Mouse (Mus musculus) neural tube, embryonic 11.5 days (tissue): ENCODE data around the gene Mapk8. TPM values are rescaled to one million over a fixed set of nuclear protein-coding genes. Genes with fewer than 3 reads are reported as not detected.

ENCODE experiments used
- ATAC-seq: fragments of 200-750 bp; cut with Nextera tagmentation; 2 replicates; pipeline ENCODE4 v1.8.0; 2017; ENCODE audit warnings: moderate number of reproducible peaks, mild to moderate bottlenecking, moderate TSS enrichment, moderate library complexity; ENCODE audit not compliant: insufficient read depth, low FRiP score, low TSS enrichment
- DNase-seq: peaks from one replicate; pipeline ENCODE4 v3.0.0-alpha.2; 2015; ENCODE audit warnings: low spot score
- H3K27ac ChIP-seq: fragments of 300-500 bp; sonication (generic); 2 replicates; pipeline ENCODE4 v1.5.1; 2014; ENCODE audit warnings: low read depth, mild to moderate bottlenecking, low read length
- H3K27me3 ChIP-seq: fragments of 300-500 bp; sonication (generic); 2 replicates; pipeline ENCODE4 v1.6.1; 2014; ENCODE audit warnings: mild to moderate bottlenecking, low read length, mixed read lengths; ENCODE audit not compliant: control insufficient read depth, insufficient read depth
- H3K36me3 ChIP-seq: fragments of 300-500 bp; sonication (generic); 2 replicates; pipeline ENCODE4 v1.6.1; 2014; ENCODE audit warnings: mild to moderate bottlenecking, low read length, moderate library complexity, mixed read lengths; ENCODE audit not compliant: control insufficient read depth, insufficient read depth
- H3K4me1 ChIP-seq: fragments of 300-500 bp; sonication (generic); 2 replicates; pipeline ENCODE4 v1.6.1; 2014; ENCODE audit warnings: low read length, mixed read lengths; ENCODE audit not compliant: control insufficient read depth, insufficient read depth
- H3K4me2 ChIP-seq: fragments of 300-500 bp; sonication (generic); 2 replicates; pipeline ENCODE4 v1.6.1; 2014; ENCODE audit warnings: low read depth, mild to moderate bottlenecking, moderate library complexity
- H3K4me3 ChIP-seq: fragments of 300-500 bp; sonication (generic); 2 replicates; pipeline ENCODE4 v1.5.1; 2014; ENCODE audit warnings: low read depth, low read length
- H3K9ac ChIP-seq: fragments of 300-500 bp; sonication (generic); 2 replicates; pipeline ENCODE4 v1.6.1; 2014; ENCODE audit warnings: mild to moderate bottlenecking, low read length
- H3K9me3 ChIP-seq: fragments of 300-500 bp; sonication (generic); 2 replicates; pipeline ENCODE4 v1.6.1; 2016; ENCODE audit warnings: low read length; ENCODE audit not compliant: control insufficient read depth
- WGBS: fragments of 180-500 bp; shearing (Covaris S2); extraction: QIAGEN DNeasy Blood & Tissue Kit; methylation state at CpG from one replicate; pipeline ENCODE4 v1.1.7; 2014; 5-methylcytosine and 5-hydroxymethylcytosine counted together
- polyA plus RNA-seq: library from polyadenylated mRNA; unstranded; fragments of >200 nt; fragmentation: Nextera tagmentation; extraction: Ambion mirVana; gene quantifications from 2 replicates; pipeline ENCODE4 v1.2.1, GENCODE M21; 2014

The Mapk8 gene
- polyA plus RNA-seq, 1 experiment from 2014 or later = 28.1 TPM

DNA sequence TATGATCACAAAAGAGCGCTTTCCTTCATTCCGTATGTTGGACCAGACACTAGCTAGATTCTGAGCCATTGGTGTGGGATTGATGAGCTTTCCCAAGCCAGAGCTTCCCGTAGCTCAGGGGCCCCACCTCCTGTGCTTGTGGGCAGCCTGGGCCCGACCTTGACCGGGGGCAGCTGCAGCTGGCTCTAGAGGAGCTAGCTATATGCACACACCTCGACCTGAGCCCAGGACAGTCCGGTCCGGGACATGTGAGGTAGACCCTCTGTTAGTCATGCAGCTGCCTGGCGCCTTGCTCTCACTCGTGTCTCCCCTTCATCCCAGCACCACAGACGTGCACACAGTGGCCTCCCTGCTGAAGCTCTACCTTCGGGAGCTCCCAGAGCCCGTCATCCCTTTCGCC, 84.8 kb downstream of the Mapk8 start:
- no peak for ATAC-seq
- H3K27ac ChIP-seq = 0 out of 2 replicates have a peak overlapping the region, but pooled peaks have one; percentile 8
- WGBS = 73% methylated on average over 14 of the region's 14 CpGs
- H3K4me1 ChIP-seq = peaks cover 8% of the 10 kb centered on the region
- H3K4me3 ChIP-seq = no peak overlapping the region
- H3K4me2 ChIP-seq = no peak overlapping the region
- no peaks in the 10 kb centered on the region for H3K36me3 ChIP-seq
- no peak overlapping the region for H3K9ac ChIP-seq
- no peaks in the 10 kb centered on the region for H3K27me3 ChIP-seq
- H3K9me3 ChIP-seq = no peaks in the 10 kb centered on the region
- no peak for DNase-seq

GRCm38 (mm10) chr14:33361546-33361945, 85.4 kb downstream of the Mapk8 start:
- H3K4me2 ChIP-seq = no peak overlapping the region
- H3K4me3 ChIP-seq = no peak overlapping the region
- H3K36me3 ChIP-seq = no peaks in the 10 kb centered on the region
- H3K9ac ChIP-seq = no peak overlapping the region
- H3K27me3 ChIP-seq = no peaks in the 10 kb centered on the region
- 66% methylated on average over 3 of the region's 4 CpGs for WGBS
- H3K9me3 ChIP-seq = no peaks in the 10 kb centered on the region
- no peak overlapping the region for H3K27ac ChIP-seq
- ATAC-seq = no peak
- DNase-seq = no peak
- peaks cover 8% of the 10 kb centered on the region for H3K4me1 ChIP-seq

DNA sequence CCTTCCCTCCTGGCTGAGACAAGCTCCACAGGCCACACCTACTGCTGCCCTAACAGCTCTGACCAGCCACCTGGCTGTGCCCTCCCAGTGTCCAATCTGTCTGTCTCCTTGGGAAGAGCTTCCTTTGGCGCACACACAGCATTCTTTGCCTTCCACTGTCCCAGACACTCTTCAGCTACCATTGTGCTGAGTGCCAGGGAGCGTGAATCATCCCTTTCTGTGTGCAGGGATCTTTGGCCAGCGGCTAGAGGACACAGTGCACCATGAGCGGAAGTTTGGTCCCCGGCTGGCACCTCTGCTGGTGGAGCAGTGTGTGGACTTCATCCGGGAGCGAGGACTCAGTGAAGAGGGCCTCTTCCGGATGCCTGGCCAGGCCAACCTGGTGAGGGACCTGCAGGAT, 88.1 kb downstream of the Mapk8 start:
- peaks cover 8% of the 10 kb centered on the region for H3K4me1 ChIP-seq
- H3K9ac ChIP-seq = no peak overlapping the region
- no peak for ATAC-seq
- no peaks in the 10 kb centered on the region for H3K36me3 ChIP-seq
- no peaks in the 10 kb centered on the region for H3K27me3 ChIP-seq
- no peak for DNase-seq
- H3K9me3 ChIP-seq = no peaks in the 10 kb centered on the region
- no peak overlapping the region for H3K4me2 ChIP-seq
- 86% methylated on average over 8 of the region's 8 CpGs for WGBS
- H3K4me3 ChIP-seq = no peak overlapping the region
- H3K27ac ChIP-seq = no peak overlapping the region

DNA sequence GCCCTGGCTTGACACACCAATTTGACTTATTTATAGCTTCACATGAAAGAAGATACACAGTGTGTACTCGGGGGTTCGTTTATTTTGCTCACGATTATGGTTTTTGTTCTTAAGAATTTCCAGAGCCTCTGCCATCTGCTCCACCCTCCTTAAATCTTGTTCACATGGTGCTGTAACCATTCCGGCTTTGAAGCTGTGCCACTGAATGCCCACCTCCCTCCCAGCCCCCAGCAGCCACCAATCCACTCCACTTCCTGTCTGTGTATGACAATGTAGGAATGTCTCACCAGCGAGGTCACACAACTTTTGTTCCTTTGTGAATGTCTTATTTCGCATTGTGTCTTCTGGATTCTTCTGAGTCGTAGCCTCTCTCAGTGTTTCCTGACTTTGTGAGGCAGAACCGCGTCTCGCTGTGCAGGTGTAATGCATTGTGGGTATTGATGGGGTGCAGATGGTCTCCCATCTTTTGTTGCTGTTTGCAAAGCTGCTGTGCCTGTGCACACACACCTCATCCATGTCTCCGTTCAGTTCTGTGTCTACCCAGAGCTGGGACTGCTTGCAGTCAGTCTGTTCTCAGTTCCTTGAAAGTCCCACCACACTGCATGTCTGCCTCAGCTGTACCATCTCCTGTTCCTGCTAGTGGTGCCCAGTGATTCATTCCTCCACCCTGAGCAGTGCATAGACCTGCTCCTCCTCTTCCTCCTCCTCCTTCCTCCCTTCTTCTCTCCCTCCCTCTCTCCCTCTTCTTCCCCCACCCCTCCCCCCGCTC, 89.2 kb downstream of the Mapk8 start:
- H3K27ac ChIP-seq = no peak overlapping the region
- no peak overlapping the region for H3K4me2 ChIP-seq
- DNase-seq = no peak
- H3K9ac ChIP-seq = no peak overlapping the region
- H3K4me3 ChIP-seq = no peak overlapping the region
- peaks cover 6% of the 10 kb centered on the region for H3K4me1 ChIP-seq
- no peak for ATAC-seq
- WGBS = 81% methylated on average over 12 of the region's 12 CpGs
- H3K9me3 ChIP-seq = no peaks in the 10 kb centered on the region
- H3K27me3 ChIP-seq = peaks cover 2% of the 10 kb centered on the region; the same call in 1 of the 2 replicates
- H3K36me3 ChIP-seq = no peaks in the 10 kb centered on the region

DNA sequence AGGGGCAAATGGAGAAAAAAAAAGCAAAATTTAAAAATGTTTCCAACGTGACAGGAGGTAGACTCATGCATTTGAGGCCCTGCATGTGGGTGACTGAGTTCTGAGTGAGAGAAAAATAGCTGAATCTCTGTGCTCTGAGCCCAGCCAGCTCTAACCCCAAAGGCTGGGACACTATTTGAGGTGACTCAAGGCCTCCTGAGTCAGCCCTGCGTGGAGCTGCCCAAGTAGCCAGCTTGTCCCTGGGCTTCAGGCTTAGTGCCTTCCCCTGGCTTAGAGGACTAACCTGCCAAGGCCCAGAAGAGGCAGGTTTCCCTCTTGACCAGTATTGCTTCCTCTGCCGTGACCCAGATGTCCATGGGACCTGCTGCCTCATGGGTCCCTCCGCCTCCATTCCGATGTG, 91.7 kb downstream of the Mapk8 start:
- no peak overlapping the region for H3K9ac ChIP-seq
- H3K9me3 ChIP-seq = no peaks in the 10 kb centered on the region
- DNase-seq (no peak), ATAC-seq (no peak)
- no peaks in the 10 kb centered on the region for H3K4me1 ChIP-seq
- WGBS = 92% methylated on average over 5 of the region's 5 CpGs
- peaks cover 28% of the 10 kb centered on the region for H3K27me3 ChIP-seq
- no peak overlapping the region for H3K4me2 ChIP-seq
- no peak overlapping the region for H3K27ac ChIP-seq
- no peak overlapping the region for H3K4me3 ChIP-seq
- H3K36me3 ChIP-seq = no peaks in the 10 kb centered on the region

GRCm38 (mm10) chr14:33352890-33353289, 94.1 kb downstream of the Mapk8 start:
- Histone ChIP-seq H3K27ac (no peak overlapping the region), H3K9ac (no peak overlapping the region), H3K27me3 (peaks cover 40% of the 10 kb centered on the region), H3K4me1 (no peaks in the 10 kb centered on the region), H3K4me3 (no peak overlapping the region), H3K36me3 (no peaks in the 10 kb centered on the region), H3K4me2 (no peak overlapping the region), H3K9me3 (no peaks in the 10 kb centered on the region)
- DNase-seq (no peak), ATAC-seq (no peak)
- WGBS = 77% methylated on average over 6 of the region's 6 CpGs

DNA sequence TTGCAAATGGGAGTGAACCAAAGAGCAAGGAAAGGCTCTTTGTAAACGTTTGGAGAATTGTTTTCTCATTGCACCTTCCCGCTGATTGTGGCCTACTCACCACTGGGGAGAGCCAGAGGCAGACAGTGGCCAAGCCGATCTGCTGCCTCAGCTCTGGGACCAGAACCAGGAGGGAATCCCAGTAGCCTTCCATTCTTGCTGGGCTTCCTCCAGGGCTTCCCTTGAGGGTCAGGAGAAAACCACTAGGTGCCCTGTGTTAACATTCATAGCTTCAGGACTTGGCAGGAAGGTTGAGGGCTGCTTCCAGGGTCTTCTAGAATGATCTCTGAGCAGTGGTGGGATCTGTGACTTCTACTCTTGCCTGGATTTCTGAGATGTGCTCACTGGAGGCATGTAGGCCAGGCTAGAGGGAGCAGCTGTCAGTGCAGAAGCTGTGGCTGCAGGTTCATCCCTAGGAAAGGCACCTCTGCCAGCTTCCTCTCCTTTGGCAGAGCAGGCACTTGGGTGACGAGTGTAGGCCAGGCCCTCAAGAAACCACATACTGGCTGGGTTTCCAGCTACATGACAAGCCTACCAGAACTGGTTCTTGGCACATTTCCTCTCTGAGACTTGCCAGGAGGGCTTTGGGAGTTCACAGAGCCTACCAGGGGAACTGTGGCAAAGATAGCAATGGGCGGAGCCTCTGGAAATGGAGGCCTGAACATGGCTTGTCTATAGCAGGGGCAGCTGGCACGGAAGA, 94.8 kb downstream of the Mapk8 start:
- H3K4me3 ChIP-seq = no peak overlapping the region; the same call in 1 of the 2 replicates
- no peak for ATAC-seq
- DNase-seq = no peak
- no peaks in the 10 kb centered on the region for H3K36me3 ChIP-seq
- no peaks in the 10 kb centered on the region for H3K9me3 ChIP-seq
- 78% methylated on average over 6 of the region's 6 CpGs for WGBS
- no peak overlapping the region for H3K9ac ChIP-seq
- H3K4me1 ChIP-seq = no peaks in the 10 kb centered on the region
- no peak overlapping the region for H3K4me2 ChIP-seq
- H3K27me3 ChIP-seq = peaks cover 40% of the 10 kb centered on the region
- no peak overlapping the region for H3K27ac ChIP-seq

GRCm38 (mm10) chr14:33351019-33351418, 95.9 kb downstream of the Mapk8 start:
- peak overlapping the region; percentile 34 for H3K4me3 ChIP-seq
- no peaks in the 10 kb centered on the region for H3K9me3 ChIP-seq
- no peaks in the 10 kb centered on the region for H3K4me1 ChIP-seq
- H3K9ac ChIP-seq = peak overlapping the region; percentile 7
- H3K4me2 ChIP-seq = peak overlapping the region; percentile 69
- H3K27me3 ChIP-seq = peaks cover 40% of the 10 kb centered on the region
- DNase-seq (no peak), ATAC-seq (no peak)
- no peaks in the 10 kb centered on the region for H3K36me3 ChIP-seq
- 2% methylated on average over 33 of the region's 42 CpGs for WGBS
- no peak overlapping the region for H3K27ac ChIP-seq

- no peak overlapping the region for H3K4me2 ChIP-seq
- no peaks in the 10 kb centered on the region for H3K4me1 ChIP-seq
- WGBS = 73% methylated on average over 1 of the region's 1 CpGs
- no peak for ATAC-seq
- DNase-seq = no peak
- H3K27me3 ChIP-seq = peaks cover 38% of the 10 kb centered on the region
- H3K9me3 ChIP-seq = no peaks in the 10 kb centered on the region
- no peaks in the 10 kb centered on the region for H3K36me3 ChIP-seq
- H3K4me3 ChIP-seq = no peak overlapping the region
- H3K9ac ChIP-seq = no peak overlapping the region
- no peak overlapping the region for H3K27ac ChIP-seq
Measured at GRCm38 (mm10) chr14:33348146-33348545, 98.8 kb downstream of the Mapk8 start.
